Mouse (Mus musculus) testis, adult 2 months (tissue): Measurements from ENCODE around the gene Ropn1. TPM values are rescaled to one million over a fixed set of nuclear protein-coding genes. Genes with fewer than 3 reads are reported as not detected.
A peak's percentile ranks its signal among the peaks of the same experiment; 100 is the strongest.
"Not testable (repeated sequence)": the region's sequence is repeated elsewhere in the genome, so short reads cannot be mapped to it uniquely, and the experiment has no call there.

Source experiments
- H3K27ac ChIP-seq: fragments of 200-500 bp; 2 replicates; pipeline ENCODE4 v1.5.1; 2012; ENCODE audit warnings: low read depth, low read length; ENCODE audit not compliant: control insufficient read depth, insufficient read depth
- H3K27me3 ChIP-seq: fragments of 200-500 bp; 2 replicates; pipeline ENCODE4 v1.6.1; 2012; ENCODE audit warnings: mild to moderate bottlenecking, low read length, moderate library complexity; ENCODE audit not compliant: control insufficient read depth, insufficient read depth
- H3K36me3 ChIP-seq: fragments of 200-500 bp; 2 replicates; pipeline ENCODE4 v1.6.1; 2012; ENCODE audit warnings: mild to moderate bottlenecking, low read length; ENCODE audit not compliant: control insufficient read depth, insufficient read depth
- H3K4me1 ChIP-seq: fragments of 200-500 bp; 2 replicates; pipeline ENCODE4 v1.6.1; 2012; ENCODE audit warnings: low read length; ENCODE audit not compliant: control insufficient read depth, insufficient read depth
- H3K4me3 ChIP-seq: fragments of 200-500 bp; 2 replicates; pipeline ENCODE4 v1.5.1; 2012; ENCODE audit warnings: low read depth, mild to moderate bottlenecking, low read length, moderate library complexity, mixed read lengths; ENCODE audit not compliant: control insufficient read depth
- CTCF ChIP-seq: fragments of 200-500 bp; IDR thresholded peaks from 2 replicates; pipeline ENCODE4 v1.5.1; 2012; ENCODE audit warnings: low read depth, mild to moderate bottlenecking, inconsistent platforms, low read length, moderate library complexity; ENCODE audit not compliant: control insufficient read depth, insufficient read depth, insufficient replicate concordance
- POLR2A ChIP-seq: fragments of 200-500 bp; IDR thresholded peaks from 2 replicates; pipeline ENCODE4 v1.6.1; 2012; ENCODE audit warnings: low read depth, mild to moderate bottlenecking, inconsistent platforms, low read length, moderate library complexity; ENCODE audit not compliant: control insufficient read depth
- polyA plus RNA-seq: library from polyadenylated mRNA; depleted of rRNA; stranded (reverse); fragments of >200 nt; gene quantifications from 2 replicates; pipeline ENCODE4 v1.2.3, GENCODE M21; 2012

The Ropn1 gene
- polyA plus RNA-seq, 1 experiment: 973 TPM

- Histone ChIP-seq H3K4me3 (peak overlapping the region; percentile 99), H3K27ac (peak overlapping the region; percentile 99), H3K36me3 (no peaks in the 10 kb centered on the region; the same call in 1 of the 2 replicates), H3K27me3 (no peaks in the 10 kb centered on the region), H3K4me1 (no peaks in the 10 kb centered on the region)
- TF ChIP-seq POLR2A (no peak), CTCF (no peak)
Observed at GRCm38 (mm10) chr16:34691156-34691555, 41.4 kb downstream of the Ropn1 start.

- Histone ChIP-seq H3K4me1 (no peaks in the 10 kb centered on the region), H3K27ac (no peak overlapping the region), H3K36me3 (no peaks in the 10 kb centered on the region; the same call in 1 of the 2 replicates), H3K27me3 (no peaks in the 10 kb centered on the region), H3K4me3 (no peak overlapping the region)
- TF ChIP-seq POLR2A: no peak
- no peak for TF ChIP-seq CTCF
Observed at GRCm38 (mm10) chr16:34694477-34694876, 44.8 kb downstream of the Ropn1 start.

GRCm38 (mm10) chr16:34698721-34699120, 49.0 kb downstream of the Ropn1 start:
- H3K4me1 ChIP-seq, H3K27ac ChIP-seq, H3K36me3 ChIP-seq, H3K27me3 ChIP-seq, H3K4me3 ChIP-seq: not testable (repeated sequence)

GRCm38 (mm10) chr16:34700165-34700827, 50.6 kb downstream of the Ropn1 start:
- H3K4me1 ChIP-seq: no peaks in the 10 kb centered on the region
- no peak overlapping the region for H3K27ac ChIP-seq
- no peaks in the 10 kb centered on the region for H3K27me3 ChIP-seq
- H3K36me3 ChIP-seq: no peaks in the 10 kb centered on the region; the same call in 1 of the 2 replicates
- TF ChIP-seq CTCF: no peak
- H3K4me3 ChIP-seq: no peak overlapping the region

GRCm38 (mm10) chr16:34700828-34701216, 51.1 kb downstream of the Ropn1 start:
- no peaks in the 10 kb centered on the region for H3K27me3 ChIP-seq
- H3K4me3 ChIP-seq: no peak overlapping the region
- H3K27ac ChIP-seq: no peak overlapping the region
- TF ChIP-seq POLR2A (no peak), CTCF (no peak)
- H3K36me3 ChIP-seq: no peaks in the 10 kb centered on the region; the same call in 1 of the 2 replicates
- no peaks in the 10 kb centered on the region for H3K4me1 ChIP-seq

- H3K36me3 ChIP-seq: peaks cover 3% of the 10 kb centered on the region; the same call in 1 of the 2 replicates
- no peaks in the 10 kb centered on the region for H3K4me1 ChIP-seq
- TF ChIP-seq POLR2A: no peak
- no peak for TF ChIP-seq CTCF
- no peaks in the 10 kb centered on the region for H3K27me3 ChIP-seq
- H3K4me3 ChIP-seq: no peak overlapping the region
- H3K27ac ChIP-seq: peak overlapping the region; percentile 1; the same call in 1 of the 2 replicates
Observed at GRCm38 (mm10) chr16:34706019-34706418, 56.3 kb downstream of the Ropn1 start.

GRCm38 (mm10) chr16:34706487-34706946, 56.8 kb downstream of the Ropn1 start:
- TF ChIP-seq POLR2A (no peak), CTCF (no peak)
- Histone ChIP-seq H3K4me3 (no peak overlapping the region), H3K4me1 (no peaks in the 10 kb centered on the region), H3K36me3 (peaks cover 3% of the 10 kb centered on the region; the same call in 1 of the 2 replicates), H3K27ac (peak overlapping the region; percentile 1; the same call in 1 of the 2 replicates), H3K27me3 (no peaks in the 10 kb centered on the region)

GRCm38 (mm10) chr16:34711481-34711880, 61.8 kb downstream of the Ropn1 start:
- no peak overlapping the region for H3K27ac ChIP-seq
- H3K4me3 ChIP-seq: no peak overlapping the region
- H3K36me3 ChIP-seq: peaks cover 3% of the 10 kb centered on the region; the same call in 1 of the 2 replicates
- TF ChIP-seq POLR2A (no peak), CTCF (no peak)
- no peaks in the 10 kb centered on the region for H3K27me3 ChIP-seq
- H3K4me1 ChIP-seq: no peaks in the 10 kb centered on the region
